Comparison of ENCODE assay signal across 8 mouse cellular contexts in genomic region chr17:35049561-35050016, GRCm38 (mm10). TPM values are rescaled to one million over a fixed set of nuclear protein-coding genes. Genes with fewer than 3 reads are reported as not detected.
DNase-seq lines count a peak whose midpoint lies in the region; ATAC-seq and TF ChIP-seq lines count a peak whose summit lies in the region.

Clic1 (plus strand) TSS chr17:35049966.

- peaks cover 35% of the 10 kb centered on the region for H3K4me1 ChIP-seq in forebrain, embryonic 16.5 days (replicated peaks; ENCODE audit: control insufficient read depth, insufficient read depth, low read length)
- H3K4me1 ChIP-seq in hindbrain, embryonic 14.5 days (replicated peaks; ENCODE audit: control insufficient read depth, insufficient read depth, low read length), result peaks cover 27% of the 10 kb centered on the region
- peaks cover 55% of the 10 kb centered on the region for H3K4me1 ChIP-seq in liver, embryonic 11.5 days (replicated peaks; ENCODE audit: control insufficient read depth, insufficient read depth, low read length)

- H3K36me3 ChIP-seq in forebrain, embryonic 16.5 days (ENCODE audit: control insufficient read depth, insufficient read depth), result 0 out of 2 replicates have a peak, but pooled peaks cover 2% of the 10 kb centered on the region
- 0 out of 2 replicates have a peak, but pooled peaks cover 10% of the 10 kb centered on the region for H3K36me3 ChIP-seq in hindbrain, embryonic 14.5 days (replicated peaks; ENCODE audit: control insufficient read depth, insufficient read depth)
- H3K36me3 ChIP-seq in liver, embryonic 11.5 days (ENCODE audit: control insufficient read depth, insufficient read depth, low read length), result peaks cover 19% of the 10 kb centered on the region

- peak within 1 kb of the TSS; percentile 58 for H3K4me2 ChIP-seq in forebrain, embryonic 16.5 days (ENCODE audit: low read length)
- peak within 1 kb of the TSS; percentile 59 for H3K4me2 ChIP-seq in hindbrain, embryonic 14.5 days (replicated peaks)
- peak within 1 kb of the TSS; percentile 99 for H3K4me2 ChIP-seq in liver, embryonic 11.5 days

- H3K4me3 ChIP-seq in layer of hippocampus, adult 2 months, result peak within 1 kb of the TSS; percentile 53
- H3K4me3 ChIP-seq in forebrain, embryonic 16.5 days (replicated peaks; ENCODE audit: low read length), result peak within 1 kb of the TSS; percentile 49
- H3K4me3 ChIP-seq in hindbrain, embryonic 14.5 days (replicated peaks; ENCODE audit: low read length), result peak within 1 kb of the TSS; percentile 39
- peak within 1 kb of the TSS; percentile 81 for H3K4me3 ChIP-seq in liver, embryonic 11.5 days (ENCODE audit: low read depth, low read length)

- no peak for ATAC-seq in forebrain, embryonic 16.5 days
- ATAC-seq in hindbrain, embryonic 14.5 days (ENCODE audit: low FRiP score), result peak; percentile 1; the same call in 1 of the 2 replicates
- ATAC-seq in liver, embryonic 11.5 days (replicated peaks; ENCODE audit: low FRiP score), result peak; percentile 1; the same call in 1 of the 2 replicates
- no peak; the same call in 1 of the 2 replicates for ATAC-seq in monocyte, adult 5-6 weeks (replicated peaks; ENCODE audit: insufficient number of reproducible peaks, low FRiP score, low TSS enrichment, poor library complexity, severe bottlenecking)

- DNase-seq in layer of hippocampus, adult 2 months (ENCODE audit: low spot score in 2 of 2), result no peak
- no peak for DNase-seq in layer of hippocampus, adult 11-12 months (ENCODE audit: low spot score)
- DNase-seq in adrenal gland, postnatal 14 days, result peak; percentile 78
- peak; percentile 65 for DNase-seq in hindbrain, embryonic 14.5 days (ENCODE audit: low spot score)
- DNase-seq in liver, embryonic 11.5 days (ENCODE audit: low spot score), result peak; percentile 81
- DNase-seq in thymus, postnatal 36 days, result peak; percentile 67 to 78

- peak within 1 kb of the TSS; percentile 87 for H3K27ac ChIP-seq in layer of hippocampus, adult 2 months
- H3K27ac ChIP-seq in forebrain, embryonic 16.5 days (ENCODE audit: low read length), result peak within 1 kb of the TSS; percentile 87
- peak within 1 kb of the TSS; percentile 88 for H3K27ac ChIP-seq in hindbrain, embryonic 14.5 days
- H3K27ac ChIP-seq in liver, embryonic 11.5 days (ENCODE audit: low read depth, low read length), result peak within 1 kb of the TSS; percentile 87

- no peaks in the 10 kb centered on the region for H3K9me3 ChIP-seq in forebrain, embryonic 16.5 days (ENCODE audit: control insufficient read depth, low read length)
- H3K9me3 ChIP-seq in hindbrain, embryonic 14.5 days (ENCODE audit: control insufficient read depth, low read length), result no peaks in the 10 kb centered on the region
- no peaks in the 10 kb centered on the region for H3K9me3 ChIP-seq in liver, embryonic 11.5 days (ENCODE audit: control insufficient read depth, low read length)

- no peaks in the 10 kb centered on the region for H3K27me3 ChIP-seq in forebrain, embryonic 16.5 days (replicated peaks; ENCODE audit: control insufficient read depth, insufficient read depth, low read length)
- H3K27me3 ChIP-seq in hindbrain, embryonic 14.5 days (ENCODE audit: control insufficient read depth, insufficient read depth, low read length), result no peaks in the 10 kb centered on the region
- no peaks in the 10 kb centered on the region for H3K27me3 ChIP-seq in liver, embryonic 11.5 days (replicated peaks; ENCODE audit: control insufficient read depth, insufficient read depth, low read length)

- H3K9ac ChIP-seq in forebrain, embryonic 16.5 days (replicated peaks; ENCODE audit: low read depth, low read length), result peak within 1 kb of the TSS; percentile 62
- peak within 1 kb of the TSS; percentile 62 for H3K9ac ChIP-seq in hindbrain, embryonic 14.5 days
- peak within 1 kb of the TSS; percentile 86 for H3K9ac ChIP-seq in liver, embryonic 11.5 days (ENCODE audit: low read depth, low read length)

- 4% methylated on average over 11 of the region's 11 CpGs for WGBS in forebrain, embryonic 16.5 days
- WGBS in hindbrain, embryonic 14.5 days, result 5% methylated on average over 11 of the region's 11 CpGs
- whole genome bisulfite sequencing in liver, embryonic 11.5 days, result 3% methylated on average over 11 of the region's 11 CpGs

- peak; percentile 33 for TF ChIP-seq CTCF in layer of hippocampus, adult 2 months (conservative IDR thresholded peaks at IDR 0.05)

RNA-seq across cellular contexts. Expression of gene Clic1, which starts in this region (rescaled TPM):
- 1 to 10 TPM; 9.2 to 9.6 TPM for total RNA-seq in layer of hippocampus, adult 2 months (2021)
- total RNA-seq in adrenal gland, postnatal 14 days (2021), result 83.0 and 109 TPM in 2 replicates
- 79.3 and 85.5 TPM in 2 replicates for polyA plus RNA-seq in forebrain, embryonic 16.5 days (2015; fragmentation: Nextera tagmentation; extraction: Ambion mirVana)
- polyA plus RNA-seq in hindbrain, embryonic 14.5 days (2014; fragmentation: Nextera tagmentation; extraction: Ambion mirVana), result 23.8 and 24.7 TPM in 2 replicates
- polyA plus RNA-seq in liver, embryonic 11.5 days (2014; fragmentation: Nextera tagmentation; extraction: Ambion mirVana), result 118 and 134 TPM in 2 replicates
- total RNA-seq in monocyte, adult 5-6 weeks (2017), result 356 to 514 TPM (median 477 TPM) in 3 replicates

Comparison
In these comparisons a context has a peak if more than half of its experiments do, and no peak if none do; other contexts are left out.
1. DNase-seq: peak in adrenal gland, postnatal 14 days (single experiment), hindbrain, embryonic 14.5 days (single experiment), liver, embryonic 11.5 days (single experiment) and thymus, postnatal 36 days (2 of 2); none in layer of hippocampus, adult 2 months (0 of 2) and layer of hippocampus, adult 11-12 months (single experiment).
2. ATAC-seq: peak in hindbrain, embryonic 14.5 days (single experiment) and liver, embryonic 11.5 days (single experiment); none in forebrain, embryonic 16.5 days (single experiment) and monocyte, adult 5-6 weeks (single experiment).
3. Peak in every context shown above with its lines, with median percentiles within 50 percentile points of each other: H3K27ac ChIP-seq, H3K4me3 ChIP-seq, H3K4me2 ChIP-seq and H3K9ac ChIP-seq.